Mouse (Mus musculus) CH12.LX (cell line): ENCODE measurements around the gene Tsku. TPM values are rescaled to one million over a fixed set of nuclear protein-coding genes. Genes with fewer than 3 reads are reported as not detected.

Experiments
- DNase-seq: peaks from one replicate; pipeline ENCODE4 v3.0.0-alpha.2; 2013; ENCODE audit errors: extremely low read depth
- H3K27ac ChIP-seq: 2 replicates; pipeline ENCODE4 v1.5.1; 2012; ENCODE audit warnings: low read depth, mild to moderate bottlenecking, control low read depth, moderate library complexity; ENCODE audit not compliant: insufficient read depth
- H3K27me3 ChIP-seq: replicated peaks from 2 replicates; pipeline ENCODE3; 2012; ENCODE audit warnings: inconsistent platforms
- H3K36me3 ChIP-seq, 2 experiments: replicated peaks in 1 of 2; 2 replicates each; pipeline versions ENCODE3 to v1.6.1; 2012; ENCODE audit warnings: inconsistent platforms in 1 of 2, low read length in 1 of 2, mild to moderate bottlenecking in 1 of 2, mixed read lengths in 1 of 2, moderate library complexity in 1 of 2; ENCODE audit not compliant: control insufficient read depth in 1 of 2, insufficient read depth in 1 of 2
- H3K4me1 ChIP-seq, 2 experiments: 2 replicates each; pipeline ENCODE4 v1.6.1; 2012; ENCODE audit warnings: inconsistent platforms in 1 of 2, moderate library complexity in 1 of 2; ENCODE audit not compliant: insufficient read depth in 2 of 2, control insufficient read depth in 1 of 2
- H3K4me2 ChIP-seq: 2 replicates; pipeline ENCODE4 v1.6.1; 2012; ENCODE audit warnings: low read depth, mild to moderate bottlenecking, control low read depth; ENCODE audit not compliant: poor library complexity, insufficient read depth, severe bottlenecking
- H3K4me3 ChIP-seq, 3 experiments: fragments of 150-350 bp in 1 of 3; sonication (generic) in 1 of 3; replicated peaks in 1 of 3; 2 replicates each; pipeline versions ENCODE3 to v1.5.1; 2011 to 2012; ENCODE audit warnings: low read depth in 2 of 3, low read length in 2 of 3, mild to moderate bottlenecking in 2 of 3, moderate library complexity in 2 of 3, control low read depth in 1 of 3, improper control_type of control experiment in 1 of 3, inconsistent platforms in 1 of 3, mixed read lengths in 1 of 3; ENCODE audit not compliant: poor library complexity in 1 of 3
- H3K79me2 ChIP-seq: replicated peaks from 2 replicates; pipeline ENCODE4 v1.6.1; 2012; ENCODE audit warnings: mild to moderate bottlenecking, moderate library complexity; ENCODE audit not compliant: control insufficient read depth, poor library complexity, insufficient read depth, severe bottlenecking; ENCODE audit errors: extremely low read depth
- H3K9ac ChIP-seq: 2 replicates; pipeline ENCODE4 v1.6.1; 2012; ENCODE audit warnings: low read depth, mild to moderate bottlenecking, control low read depth, moderate library complexity; ENCODE audit not compliant: insufficient read depth
- H3K9me3 ChIP-seq: replicated peaks from 2 replicates; pipeline ENCODE3; 2012; ENCODE audit warnings: low read length, inconsistent platforms, mixed read lengths
- CHD1 ChIP-seq: IDR thresholded peaks from 2 replicates; pipeline ENCODE4 v1.6.1; 2012; ENCODE audit warnings: low read depth, low read length, improper control_type of control experiment, inconsistent platforms
- CHD2 ChIP-seq: IDR thresholded peaks from 2 replicates; pipeline ENCODE4 v1.6.1; 2011; ENCODE audit warnings: low read length, improper control_type of control experiment
- CTCF ChIP-seq, 2 experiments: IDR thresholded peaks in 1 of 2; conservative IDR thresholded peaks in 1 of 2; 2 replicates each; pipeline ENCODE4 v1.5.1; 2011 to 2012; ENCODE audit warnings: low read depth in 2 of 2, low read length in 2 of 2, improper control_type of control experiment in 1 of 2, inconsistent platforms in 1 of 2, mild to moderate bottlenecking in 1 of 2, moderate library complexity in 1 of 2
- E2F4 ChIP-seq: IDR thresholded peaks from 2 replicates; pipeline ENCODE4 v1.6.1; 2011; ENCODE audit warnings: low read depth, low read length, improper control_type of control experiment; ENCODE audit not compliant: insufficient replicate concordance
- ETS1 ChIP-seq: conservative IDR thresholded peaks from 2 replicates; pipeline ENCODE4 v1.6.1; 2012; ENCODE audit warnings: low read depth, mild to moderate bottlenecking, inconsistent platforms, low read length, improper control_type of control experiment, moderate library complexity
- GABPA ChIP-seq: IDR thresholded peaks from 2 replicates; pipeline ENCODE4 v1.6.1; 2012; ENCODE audit warnings: low read depth, low read length, improper control_type of control experiment, inconsistent platforms; ENCODE audit not compliant: insufficient replicate concordance
- JUN ChIP-seq: IDR thresholded peaks from 2 replicates; pipeline ENCODE4 v1.6.1; 2011; ENCODE audit warnings: low read depth, mild to moderate bottlenecking, low read length, improper control_type of control experiment, moderate library complexity; ENCODE audit not compliant: insufficient read depth
- KAT2A ChIP-seq: IDR thresholded peaks from 2 replicates; pipeline ENCODE4 v1.6.1; 2012; ENCODE audit warnings: low read length, improper control_type of control experiment, inconsistent platforms; ENCODE audit not compliant: insufficient replicate concordance
- MAFK ChIP-seq: IDR thresholded peaks from 2 replicates; pipeline ENCODE4 v1.6.1; 2011; ENCODE audit warnings: low read length, improper control_type of control experiment; ENCODE audit not compliant: insufficient replicate concordance
- MAX ChIP-seq: IDR thresholded peaks from 2 replicates; pipeline ENCODE4 v1.6.1; 2011; ENCODE audit warnings: low read length, improper control_type of control experiment
- MAZ ChIP-seq: IDR thresholded peaks from 2 replicates; pipeline ENCODE4 v1.6.1; 2012; ENCODE audit warnings: low read depth, mild to moderate bottlenecking, inconsistent platforms, low read length, improper control_type of control experiment, moderate library complexity
- MXI1 ChIP-seq: IDR thresholded peaks from 2 replicates; pipeline ENCODE4 v1.6.1; 2011; ENCODE audit warnings: mild to moderate bottlenecking, low read depth, low read length, improper control_type of control experiment
- NRF1 ChIP-seq: IDR thresholded peaks from 2 replicates; pipeline ENCODE4 v1.6.1; 2014; ENCODE audit warnings: low read depth, mild to moderate bottlenecking, inconsistent platforms, low read length, improper control_type of control experiment, moderate library complexity
- POLR2A ChIP-seq: IDR thresholded peaks from 2 replicates; pipeline ENCODE4 v1.6.1; 2011; ENCODE audit warnings: low read depth, mild to moderate bottlenecking, improper control_type of control experiment, low read length
- POLR2AphosphoS2 ChIP-seq: IDR thresholded peaks from 2 replicates; pipeline ENCODE4 v1.6.1; 2011; ENCODE audit warnings: low read depth, low read length, improper control_type of control experiment
- RAD21 ChIP-seq: IDR thresholded peaks from 2 replicates; pipeline ENCODE4 v1.6.1; 2011; ENCODE audit warnings: low read depth, mild to moderate bottlenecking, low read length, improper control_type of control experiment, moderate library complexity
- RCOR1 ChIP-seq: conservative IDR thresholded peaks from 2 replicates; pipeline ENCODE4 v1.6.1; 2012; ENCODE audit warnings: low read depth, mild to moderate bottlenecking, inconsistent platforms, low read length, improper control_type of control experiment
- SMC3 ChIP-seq: IDR thresholded peaks from 2 replicates; pipeline ENCODE4 v1.6.1; 2011; ENCODE audit warnings: low read depth, low read length, improper control_type of control experiment
- TBP ChIP-seq: conservative IDR thresholded peaks from 2 replicates; pipeline ENCODE4 v1.6.1; 2011; ENCODE audit warnings: low read depth, low read length, improper control_type of control experiment
- TCF12 ChIP-seq: IDR thresholded peaks from 2 replicates; pipeline ENCODE4 v1.6.1; 2014; ENCODE audit warnings: low read depth, mild to moderate bottlenecking, inconsistent platforms, low read length, improper control_type of control experiment
- UBTF ChIP-seq: IDR thresholded peaks from 2 replicates; pipeline ENCODE4 v1.6.1; 2012; ENCODE audit warnings: low read depth, mild to moderate bottlenecking, inconsistent platforms, low read length, improper control_type of control experiment, moderate library complexity
- ZMIZ1 ChIP-seq: IDR thresholded peaks from 2 replicates; pipeline ENCODE4 v1.6.1; 2012; ENCODE audit warnings: low read depth, mild to moderate bottlenecking, inconsistent platforms, low read length, improper control_type of control experiment
- ZNF384 ChIP-seq: IDR thresholded peaks from 2 replicates; pipeline ENCODE4 v1.6.1; 2012; ENCODE audit warnings: low read depth, low read length, improper control_type of control experiment, inconsistent platforms
- dilution Hi-C: fragments of 300-500 bp; cut with MboI; formaldehyde crosslinking; loops from 2 replicates; pipeline ENCODE4 v1.14.3; 2020; ENCODE audit warnings: low sequenced_read_pairs; ENCODE audit not compliant: extremely low pct_unique_long_range_greater_than_20kb, extremely low pct_ligation_motif_present
- in situ Hi-C: fragments of 300-500 bp; cut with MboI; formaldehyde crosslinking; loops from 3 replicates; pipeline ENCODE4 v1.14.3; 2019; ENCODE audit warnings: low sequenced_read_pairs, low pct_ligation_motif_present, low pct_unique_long_range_greater_than_20kb, mixed read lengths
- polyA plus RNA-seq: library from polyadenylated mRNA; unstranded; fragments of >175 nt; gene quantifications from 2 replicates; pipeline ENCODE4 v1.2.1, GENCODE M21; 2012; ENCODE audit warnings: low read depth; ENCODE audit not compliant: insufficient read length
- total RNA-seq, 2 experiments: library from RNA; depleted of rRNA; stranded (reverse); fragments of 300-350 nt in 1 of 2; fragments of >200 nt in 1 of 2; gene quantifications; 2 replicates each; pipeline ENCODE4 v1.2.3; 2012 to 2014

Gene Tsku
- total and polyA plus RNA-seq, 3 experiments, result 1.4 to 3.9 (median 3.9) TPM

- Histone ChIP-seq H3K27ac (no peak overlapping the region), H3K4me1 (peaks cover 0 to 10% of the 10 kb centered on the region in 2 experiments; a peak in 2 of 4 replicates), H3K9me3 (no peaks in the 10 kb centered on the region), H3K27me3 (peaks cover 8% of the 10 kb centered on the region), H3K79me2 (no peaks in the 10 kb centered on the region), H3K36me3 (no peaks in the 10 kb centered on the region), H3K4me2 (no peak overlapping the region), H3K4me3 (no peak overlapping the region), H3K9ac (no peak overlapping the region)
- peak; percentile 46 for DNase-seq
- in situ Hi-C loops, result no loop called here
- peak; percentile 55 for TF ChIP-seq SMC3
- TF ChIP-seq MAX, result 0 out of 2 replicates have a peak, but pooled peaks have one; percentile 27
- no peak for TF ChIP-seq MXI1
- no peak for TF ChIP-seq CHD2
- TF ChIP-seq KAT2A, result no peak
- TF ChIP-seq RAD21, result peak; percentile 57
- TF ChIP-seq CTCF (conservative IDR thresholded peaks at IDR 0.05 in 1 of 2, IDR thresholded peaks at IDR 0.05 in 1 of 2; ENCODE audit: low read depth in 2 of 2, low read length in 2 of 2), result peak; percentile 55 to 74
- no peak for TF ChIP-seq ETS1
- no peak for TF ChIP-seq POLR2AphosphoS2
- TF ChIP-seq JUN, result no peak
- no peak for TF ChIP-seq NRF1
- TF ChIP-seq RCOR1, result no peak
- no peak for TF ChIP-seq E2F4
- no peak for TF ChIP-seq UBTF
- TF ChIP-seq TBP, result no peak
- TF ChIP-seq TCF12, result no peak
- no peak for TF ChIP-seq MAFK
- TF ChIP-seq ZMIZ1, result no peak
- TF ChIP-seq MAZ, result no peak
- dilution Hi-C loops, result no loop called here
These were observed 16.8 kb downstream of the Tsku start for GRCm38 (mm10) chr7:98344361-98344760.

- no peak overlapping the region for H3K4me2 ChIP-seq
- dilution Hi-C loops, result no loop called here
- TF ChIP-seq ZNF384 (no peak), ZMIZ1 (no peak), ETS1 (no peak), NRF1 (no peak), GABPA (no peak), POLR2A (no peak), CHD1 (no peak), RCOR1 (no peak), E2F4 (no peak)
These were observed 18.9 kb downstream of the Tsku start for GRCm38 (mm10) chr7:98342249-98342648.

More at GRCm38 (mm10) chr7:98342249-98342648, 18.9 kb downstream of the Tsku start:
- DNase-seq, result no peak
- H3K9me3 ChIP-seq, result no peaks in the 10 kb centered on the region
- H3K36me3 ChIP-seq, result no peaks in the 10 kb centered on the region
- H3K9ac ChIP-seq, result no peak overlapping the region
- peaks cover 0 to 10% of the 10 kb centered on the region in 2 experiments; a peak in 2 of 4 replicates for H3K4me1 ChIP-seq
- H3K27ac ChIP-seq, result no peak overlapping the region
- in situ Hi-C loops, result no loop called here
- H3K4me3 ChIP-seq, result no peak overlapping the region
- no peaks in the 10 kb centered on the region for H3K79me2 ChIP-seq
- peaks cover 6% of the 10 kb centered on the region for H3K27me3 ChIP-seq
